Mouse (Mus musculus) cerebellum, adult 2 months (tissue): Measurements from ENCODE around the gene Bves. TPM values are rescaled to one million over a fixed set of nuclear protein-coding genes. Genes with fewer than 3 reads are reported as not detected.

ENCODE experiments used
- DNase-seq, 2 experiments: peaks; one replicate each; pipeline ENCODE4 v3.0.0; 2021
- H3K27ac ChIP-seq: fragments of 200-500 bp; 2 replicates; pipeline ENCODE4 v1.5.1; 2012; ENCODE audit warnings: low read length, control low read depth, inconsistent platforms; ENCODE audit not compliant: insufficient read depth
- H3K27me3 ChIP-seq: fragments of 200-500 bp; 2 replicates; pipeline ENCODE4 v1.6.1; 2012; ENCODE audit warnings: inconsistent platforms, mild to moderate bottlenecking, low read length, moderate library complexity; ENCODE audit not compliant: control insufficient read depth, insufficient read depth
- H3K4me1 ChIP-seq: fragments of 200-500 bp; 2 replicates; pipeline ENCODE4 v1.6.1; 2011; ENCODE audit warnings: low read length; ENCODE audit not compliant: control insufficient read depth, insufficient read depth
- H3K4me3 ChIP-seq: fragments of 200-500 bp; replicated peaks from 2 replicates; pipeline ENCODE3; 2011; ENCODE audit warnings: mild to moderate bottlenecking, low read depth, low read length, control low read depth; ENCODE audit not compliant: insufficient read depth
- CTCF ChIP-seq: fragments of 200-500 bp; IDR thresholded peaks from 2 replicates; pipeline ENCODE4 v1.5.1; 2011; ENCODE audit warnings: low read depth, mild to moderate bottlenecking, control low read depth, low read length, moderate library complexity, borderline replicate concordance; ENCODE audit not compliant: insufficient read depth
- POLR2A ChIP-seq: fragments of 200-500 bp; IDR thresholded peaks from 2 replicates; pipeline ENCODE4 v1.6.1; 2011; ENCODE audit warnings: low read length, control low read depth, borderline replicate concordance; ENCODE audit not compliant: insufficient read depth
- WGBS: fragments of 180-500 bp; shearing (Covaris S2); methylation state at CpG from one replicate; pipeline ENCODE4 v1.1.7; 2018; 5-methylcytosine and 5-hydroxymethylcytosine counted together
- polyA plus RNA-seq: library from polyadenylated mRNA; depleted of rRNA; stranded (reverse); fragments of >200 nt; gene quantifications from 2 replicates; pipeline ENCODE4 v1.2.3, GENCODE M21; 2012

Bves gene
- polyA plus RNA-seq, 1 experiment, result 0.62 TPM

GRCm38 (mm10) chr10:45299509-45299908 is 36.1 kb upstream of the Bves start:
- DNase-seq, result no peak
- Histone ChIP-seq H3K4me1 (no peaks in the 10 kb centered on the region), H3K27ac (no peak overlapping the region), H3K4me3 (no peak overlapping the region), H3K27me3 (no peaks in the 10 kb centered on the region)
- TF ChIP-seq POLR2A (no peak), CTCF (no peak)
- 79% methylated on average over 4 of the region's 4 CpGs for WGBS

GRCm38 (mm10) chr10:45303315-45304036 is 32.1 kb upstream of the Bves start:
- Histone ChIP-seq H3K4me1 (no peaks in the 10 kb centered on the region), H3K4me3 (no peak overlapping the region), H3K27ac (no peak overlapping the region), H3K27me3 (no peaks in the 10 kb centered on the region)
- no peak for TF ChIP-seq CTCF
- no peak for TF ChIP-seq POLR2A
- no peak for DNase-seq
- WGBS, result 72% methylated on average over 14 of the region's 14 CpGs

GRCm38 (mm10) chr10:45305173-45305572 is 30.4 kb upstream of the Bves start:
- DNase-seq, result no peak
- 56% methylated on average over 5 of the region's 5 CpGs for WGBS
- H3K27me3 ChIP-seq, result no peaks in the 10 kb centered on the region
- H3K4me1 ChIP-seq, result no peaks in the 10 kb centered on the region
- TF ChIP-seq POLR2A (no peak), CTCF (no peak)
- no peak overlapping the region for H3K4me3 ChIP-seq
- H3K27ac ChIP-seq, result no peak overlapping the region

- Histone ChIP-seq H3K27me3 (no peaks in the 10 kb centered on the region), H3K4me1 (no peaks in the 10 kb centered on the region), H3K4me3 (no peak overlapping the region), H3K27ac (no peak overlapping the region)
- TF ChIP-seq POLR2A, result no peak
- TF ChIP-seq CTCF, result no peak
- WGBS, result 22% methylated on average over 5 of the region's 5 CpGs
- no peak for DNase-seq
Observed at GRCm38 (mm10) chr10:45311129-45311528, 24.4 kb upstream of the Bves start.

GRCm38 (mm10) chr10:45311624-45312023 is 23.9 kb upstream of the Bves start:
- Histone ChIP-seq H3K4me1 (no peaks in the 10 kb centered on the region), H3K27me3 (no peaks in the 10 kb centered on the region), H3K4me3 (no peak overlapping the region), H3K27ac (no peak overlapping the region)
- WGBS, result 15% methylated on average over 7 of the region's 7 CpGs
- DNase-seq, result no peak
- TF ChIP-seq CTCF (no peak), POLR2A (no peak)

GRCm38 (mm10) chr10:45314865-45315264 is 20.7 kb upstream of the Bves start:
- no peak for DNase-seq
- H3K27me3 ChIP-seq, result no peaks in the 10 kb centered on the region
- no peak overlapping the region for H3K27ac ChIP-seq
- no peaks in the 10 kb centered on the region for H3K4me1 ChIP-seq
- no peak overlapping the region for H3K4me3 ChIP-seq
- TF ChIP-seq CTCF (no peak), POLR2A (no peak)
- 93% methylated on average over 16 of the region's 16 CpGs for WGBS

- no peaks in the 10 kb centered on the region for H3K27me3 ChIP-seq
- H3K27ac ChIP-seq, result no peak overlapping the region
- DNase-seq, result no peak
- TF ChIP-seq CTCF (no peak), POLR2A (no peak)
- no peaks in the 10 kb centered on the region for H3K4me1 ChIP-seq
- WGBS, result 86% methylated on average over 5 of the region's 5 CpGs
- H3K4me3 ChIP-seq, result no peak overlapping the region
Observed at GRCm38 (mm10) chr10:45318922-45319321, 16.6 kb upstream of the Bves start.

GRCm38 (mm10) chr10:45320296-45320695 is 15.3 kb upstream of the Bves start:
- 30% methylated on average over 3 of the region's 3 CpGs for WGBS
- Histone ChIP-seq H3K27ac (no peak overlapping the region), H3K4me1 (no peaks in the 10 kb centered on the region), H3K4me3 (no peak overlapping the region), H3K27me3 (no peaks in the 10 kb centered on the region)
- no peak for TF ChIP-seq POLR2A
- TF ChIP-seq CTCF, result no peak
- DNase-seq, result no peak
